Mouse (Mus musculus) heart, postnatal 0 days (tissue): ENCODE data around the gene Isx.

Experiments
- CTCF ChIP-seq: IDR thresholded peaks from 2 replicates; pipeline ENCODE4 v1.5.1; 2016; ENCODE audit warnings: antibody characterized with exemption, control low read depth, low read depth
- EP300 ChIP-seq: IDR thresholded peaks from 2 replicates; pipeline ENCODE4 v1.6.1; 2016; ENCODE audit warnings: antibody characterized with exemption, low read depth

DNA sequence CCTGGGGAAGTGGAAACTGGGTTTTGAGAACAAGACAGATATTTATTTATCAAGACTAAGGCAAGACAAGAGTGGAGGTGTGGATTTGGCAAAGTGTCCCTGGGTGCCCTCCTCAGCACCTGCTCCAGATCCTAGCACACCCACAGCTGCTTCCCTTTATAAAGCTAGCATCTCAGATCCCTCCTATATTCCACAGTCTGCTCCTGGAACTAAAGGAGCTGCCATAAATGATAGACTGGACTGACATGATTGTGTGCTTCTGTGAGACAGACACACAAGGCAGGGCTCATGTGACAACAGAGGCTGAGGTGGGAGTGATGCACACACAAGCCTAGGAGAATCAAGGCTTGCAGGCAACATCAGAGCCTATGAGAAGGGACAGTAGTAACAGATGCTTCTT lies 22.0 kb upstream of the Isx start:
- TF ChIP-seq CTCF (no peak), EP300 (no peak)
